18 mouse cellular contexts compared by ENCODE assay signal in genomic region chr6:57541737-57542335, GRCm38 (mm10). TPM values are rescaled to one million over a fixed set of nuclear protein-coding genes. Genes with fewer than 3 reads are reported as not detected.
A peak's percentile ranks its signal among the peaks of the same experiment; 100 is the strongest.
DNase-seq lines count a peak whose midpoint lies in the region; ATAC-seq and TF ChIP-seq lines count a peak whose summit lies in the region.
"Had no signal": no experiment of that assay in that cellular context is flagged by ENCODE, and none has a peak within 500 bp of the region (broad histone marks: within the 10 kb centered on the region; RNA-seq: fewer than 3 reads in every experiment).

No protein-coding gene starts in this region.

- no peak for DNase-seq in liver, postnatal 0 days
- peak; percentile 73 for DNase-seq in MEL (ENCODE audit: low read depth, low spot score)
- peak; percentile 32 for DNase-seq in splenic B cell, adult 2 months (ENCODE audit: low read depth, low spot score)
- DNase-seq in yolk sac, embryonic 10.5 days (ENCODE audit: low spot score), result no peak
- no peak for DNase-seq in urinary bladder, postnatal 14 days (ENCODE audit: low spot score)
- no peak for DNase-seq in urinary bladder, adult 18-20 months (ENCODE audit: low spot score in 2 of 2)
- DNase-seq: cerebellum, adult 8-10 months; heart, adult 18-20 months; heart, postnatal 36 days; kidney, adult 18-20 months; kidney, postnatal 10 days had no signal

- whole genome bisulfite sequencing in liver, postnatal 0 days (ENCODE audit: insufficient replicate concordance), result 44% methylated on average over 1 of the region's 1 CpGs
- WGBS in liver, embryonic 12.5 days (ENCODE audit: insufficient replicate concordance), result 44% methylated on average over 1 of the region's 1 CpGs

- no peaks in the 10 kb centered on the region for H3K27me3 ChIP-seq in liver, postnatal 0 days (ENCODE audit: insufficient read depth, low read length)
- no peaks in the 10 kb centered on the region for H3K27me3 ChIP-seq in liver, embryonic 12.5 days (replicated peaks)
- no peaks in the 10 kb centered on the region for H3K27me3 ChIP-seq in MEL (ENCODE audit: control insufficient read depth in 1 of 2, insufficient read depth in 2 of 2, low read length in 2 of 2)
- H3K27me3 ChIP-seq in splenic B cell, adult 2 months (ENCODE audit: control insufficient read depth, insufficient read depth, low read length, poor library complexity, severe bottlenecking), result no peaks in the 10 kb centered on the region
- H3K27me3 ChIP-seq: forebrain, embryonic 12.5 days; hindbrain, embryonic 15.5 days; limb, embryonic 12.5 days had no signal

- ATAC-seq in liver, postnatal 0 days, result no peak
- no peak for ATAC-seq in liver, embryonic 12.5 days
- peak; percentile 80 for ATAC-seq in inflammation-experienced regulatory T-cells, adult 6 months

- no peak overlapping the region for H3K4me2 ChIP-seq in liver, postnatal 0 days (ENCODE audit: low read depth, low read length)
- H3K4me2 ChIP-seq in liver, embryonic 12.5 days, result no peak overlapping the region
- H3K4me2 ChIP-seq: forebrain, embryonic 12.5 days; hindbrain, embryonic 15.5 days; limb, embryonic 12.5 days; midbrain, embryonic 11.5 days had no signal

- no peaks in the 10 kb centered on the region for H3K36me3 ChIP-seq in liver, postnatal 0 days (replicated peaks; ENCODE audit: insufficient read depth, low read length)
- H3K36me3 ChIP-seq in liver, embryonic 12.5 days, result no peaks in the 10 kb centered on the region
- H3K36me3 ChIP-seq in MEL (ENCODE audit: control insufficient read depth in 1 of 2, insufficient read depth in 2 of 2, low read length in 2 of 2), result peaks cover 0 to 9% of the 10 kb centered on the region in 2 experiments; a peak in 2 of 4 replicates
- no peaks in the 10 kb centered on the region for H3K36me3 ChIP-seq in splenic B cell, adult 2 months (ENCODE audit: control insufficient read depth, insufficient read depth, low read length, poor library complexity, severe bottlenecking)
- H3K36me3 ChIP-seq: embryonic facial prominence, embryonic 10.5 days; forebrain, embryonic 12.5 days; hindbrain, embryonic 15.5 days; limb, embryonic 12.5 days had no signal

- no peak overlapping the region for H3K9ac ChIP-seq in liver, postnatal 0 days (replicated peaks)
- H3K9ac ChIP-seq in liver, embryonic 12.5 days, result no peak overlapping the region
- H3K9ac ChIP-seq in MEL (ENCODE audit: control insufficient read depth, low read depth, low read length, poor library complexity, severe bottlenecking), result no peak overlapping the region
- H3K9ac ChIP-seq: forebrain, embryonic 12.5 days; hindbrain, embryonic 15.5 days; limb, embryonic 12.5 days had no signal

- TF ChIP-seq POLR2A in MEL (IDR thresholded peaks at IDR 0.05; ENCODE audit: control insufficient read depth in 1 of 2, insufficient read depth in 1 of 2, low read depth in 1 of 2, low read length in 2 of 2, poor library complexity in 1 of 2), result no peak

- no peak overlapping the region for H3K4me3 ChIP-seq in liver, postnatal 0 days (ENCODE audit: low read depth, low read length)
- H3K4me3 ChIP-seq in liver, embryonic 12.5 days, result no peak overlapping the region
- H3K4me3 ChIP-seq in MEL (ENCODE audit: control insufficient read depth in 1 of 2, insufficient read depth in 1 of 2, low read depth in 2 of 2, low read length in 2 of 2), result peak overlapping the region; percentile 15 to 37
- H3K4me3 ChIP-seq: embryonic facial prominence, embryonic 10.5 days; forebrain, embryonic 12.5 days; hindbrain, embryonic 15.5 days; limb, embryonic 12.5 days had no signal

- no peak for TF ChIP-seq RAD21 in MEL (IDR thresholded peaks at IDR 0.05; ENCODE audit: low read depth, low read length)

- H3K4me1 ChIP-seq in liver, postnatal 0 days (ENCODE audit: insufficient read depth), result peaks cover 11% of the 10 kb centered on the region
- no peaks in the 10 kb centered on the region for H3K4me1 ChIP-seq in liver, embryonic 12.5 days
- peaks cover 0 to 8% of the 10 kb centered on the region in 2 experiments; a peak in 2 of 4 replicates for H3K4me1 ChIP-seq in MEL (ENCODE audit: control insufficient read depth in 1 of 2, insufficient read depth in 2 of 2, low read length in 2 of 2)
- H3K4me1 ChIP-seq: embryonic facial prominence, embryonic 10.5 days; forebrain, embryonic 12.5 days; hindbrain, embryonic 15.5 days; limb, embryonic 12.5 days had no signal

- H3K27ac ChIP-seq in liver, postnatal 0 days (ENCODE audit: low read depth), result peak overlapping the region; percentile 77
- no peak overlapping the region for H3K27ac ChIP-seq in liver, embryonic 12.5 days
- no peak overlapping the region for H3K27ac ChIP-seq in MEL (ENCODE audit: control insufficient read depth, low read depth, low read length)
- H3K27ac ChIP-seq: embryonic facial prominence, embryonic 10.5 days; forebrain, embryonic 12.5 days; hindbrain, embryonic 15.5 days; limb, embryonic 12.5 days had no signal

- TF ChIP-seq CTCF in liver, postnatal 0 days (IDR thresholded peaks at IDR 0.05; ENCODE audit: low read depth), result no peak
- no peak for TF ChIP-seq CTCF in MEL (IDR thresholded peaks at IDR 0.05 in 2 of 3, conservative IDR thresholded peaks at IDR 0.05 in 1 of 3; ENCODE audit: control insufficient read depth in 1 of 3, insufficient read depth in 1 of 3, low read depth in 2 of 3, low read length in 3 of 3, poor library complexity in 1 of 3, severe bottlenecking in 1 of 3)

- no peak for TF ChIP-seq EP300 in liver, postnatal 0 days (IDR thresholded peaks at IDR 0.05; ENCODE audit: low read depth)
- 0 out of 4 replicates have a peak, but pooled peaks of 1 of the 2 experiments have one; percentile 3 for TF ChIP-seq EP300 in MEL (IDR thresholded peaks at IDR 0.05; ENCODE audit: low read depth in 1 of 2, low read length in 2 of 2)

- H3K9me3 ChIP-seq in liver, postnatal 0 days (ENCODE audit: low read length), result no peaks in the 10 kb centered on the region
- no peaks in the 10 kb centered on the region for H3K9me3 ChIP-seq in liver, embryonic 12.5 days (replicated peaks)
- H3K9me3 ChIP-seq in MEL (replicated peaks; ENCODE audit: insufficient read depth, low read length), result no peaks in the 10 kb centered on the region
- H3K9me3 ChIP-seq: embryonic facial prominence, embryonic 10.5 days; forebrain, embryonic 12.5 days; hindbrain, embryonic 15.5 days; limb, embryonic 12.5 days had no signal

- no peaks in the 10 kb centered on the region for H3K79me2 ChIP-seq in MEL (ENCODE audit: control insufficient read depth, insufficient read depth, low read length, poor library complexity)

TF ChIP-seq in MEL, 35 proteins besides CTCF, POLR2A, EP300 and RAD21:
- TF ChIP-seq MAX (IDR thresholded peaks at IDR 0.05; ENCODE audit: low read length) (no peak), MEF2A (IDR thresholded peaks at IDR 0.05; ENCODE audit: extremely low read depth, insufficient replicate concordance, low read depth, low read length, poor library complexity, severe bottlenecking) (no peak), HCFC1 (IDR thresholded peaks at IDR 0.05; ENCODE audit: low read depth, low read length) (peak; percentile 82), SIN3A (IDR thresholded peaks at IDR 0.05; ENCODE audit: low read length) (peak; percentile 66), ELF1 (IDR thresholded peaks at IDR 0.05; ENCODE audit: low read depth, low read length) (0 out of 2 replicates have a peak, but pooled peaks have one; percentile 29), ETS1 (IDR thresholded peaks at IDR 0.05; ENCODE audit: low read depth, low read length) (peak; percentile 65; the same call in 1 of the 2 replicates), USF2 (IDR thresholded peaks at IDR 0.05; ENCODE audit: borderline replicate concordance in 1 of 2, insufficient read depth in 1 of 2, low read depth in 1 of 2, low read length in 2 of 2) (no peak), MXI1 (IDR thresholded peaks at IDR 0.05; ENCODE audit: low read depth, low read length) (peak; percentile 36; the same call in 1 of the 2 replicates), BHLHE40 (IDR thresholded peaks at IDR 0.05; ENCODE audit: borderline replicate concordance, low read depth, low read length) (no peak), GATA1 (IDR thresholded peaks at IDR 0.05; ENCODE audit: low read depth, low read length) (0 out of 2 replicates have a peak, but pooled peaks have one; percentile 22), ZKSCAN1 (IDR thresholded peaks at IDR 0.05; ENCODE audit: low read depth, low read length) (no peak)

RNA-seq across cellular contexts. Expression of gene Ppm1k, which starts 6.6 kb away (rescaled TPM):
- polyA plus RNA-seq in liver, postnatal 0 days (2015; fragmentation: Nextera tagmentation; extraction: Ambion mirVana), result 14.9 and 15.6 TPM in 2 replicates
- polyA plus RNA-seq in liver, embryonic 12.5 days (2016; fragmentation: Nextera tagmentation; extraction: Ambion mirVana), result 2.2 and 2.9 TPM in 2 replicates
- 1.5 and 2.1 TPM in 2 replicates for total RNA-seq in MEL (2012; rRNA removed)
- 1 to 10 TPM in 1 of 2 experiments, not detected in 1; 1.3 TPM for polyA plus RNA-seq in MEL (2012; ENCODE audit: insufficient read depth in 1 of 2, insufficient read length in 2 of 2, low read depth in 1 of 2, low replicate concordance in 2 of 2, missing spikeins in 1 of 2)
- polyA plus RNA-seq in inflammation-experienced regulatory T-cells, adult 6 months (2017; shearing (Covaris generic)), result 10 to 100 TPM; 12.9 to 22.8 (median 20.5) TPM

RNA-seq across cellular contexts. Expression of gene Herc6, which starts 39.0 kb away (rescaled TPM):
- polyA plus RNA-seq in liver, postnatal 0 days (2015; fragmentation: Nextera tagmentation; extraction: Ambion mirVana), result 5.0 and 5.5 TPM in 2 replicates
- polyA plus RNA-seq in liver, embryonic 12.5 days (2016; fragmentation: Nextera tagmentation; extraction: Ambion mirVana), result 2.9 and 3.8 TPM in 2 replicates
- 2.0 and 2.4 TPM in 2 replicates for total RNA-seq in MEL (2012; rRNA removed)
- polyA plus RNA-seq in MEL (2012; ENCODE audit: insufficient read depth in 1 of 2, insufficient read length in 2 of 2, low read depth in 1 of 2, low replicate concordance in 2 of 2, missing spikeins in 1 of 2), result 1 to 10 TPM in 1 of 2 experiments, not detected in 1; 5.1 TPM
- 10 to 100 TPM; 18.3 to 35.1 (median 24.0) TPM for polyA plus RNA-seq in inflammation-experienced regulatory T-cells, adult 6 months (2017; shearing (Covaris generic))

Comparison
In these comparisons a context has a peak if more than half of its experiments do, and no peak if none do; other contexts are left out.
1. DNase-seq: peak in MEL (single experiment) and splenic B cell, adult 2 months (single experiment); none in liver, postnatal 0 days (single experiment), yolk sac, embryonic 10.5 days (single experiment), urinary bladder, postnatal 14 days (single experiment) and urinary bladder, adult 18-20 months (0 of 2).
2. H3K4me3 ChIP-seq: peak in MEL (2 of 2); none in liver, postnatal 0 days (single experiment) and liver, embryonic 12.5 days (single experiment).